Mouse (Mus musculus) bone marrow macrophage, adult 2 months (primary cell): Measurements from ENCODE around the gene Pecam1.

Experiments
- CTCF ChIP-seq: IDR thresholded peaks from 2 replicates; pipeline ENCODE4 v1.5.1; 2012; ENCODE audit warnings: low read depth, mild to moderate bottlenecking, low read length, moderate library complexity
- POLR2A ChIP-seq: IDR thresholded peaks from 2 replicates; pipeline ENCODE4 v1.6.1; 2012; ENCODE audit warnings: mild to moderate bottlenecking, low read depth, low read length, borderline replicate concordance

DNA sequence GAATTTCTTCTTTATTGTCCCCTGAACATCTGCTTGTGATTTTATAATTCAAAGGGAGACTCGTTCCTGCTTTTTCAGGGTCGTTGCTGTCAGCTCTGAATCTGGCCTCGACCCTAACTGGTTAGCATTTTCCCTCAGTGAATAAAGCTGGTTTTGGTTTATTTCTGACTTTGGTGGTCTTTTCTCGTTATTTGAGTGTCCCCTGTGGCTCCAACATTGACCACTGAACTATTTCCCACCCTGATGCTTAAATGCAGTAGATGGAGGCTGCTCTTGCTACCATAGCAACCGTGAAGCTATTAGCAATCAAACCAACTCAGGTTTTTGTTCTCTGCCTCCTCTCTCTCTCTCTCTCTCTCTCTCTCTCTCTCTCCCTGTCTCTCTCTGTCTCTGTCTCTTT, 22.5 kb downstream of the Pecam1 start:
- TF ChIP-seq POLR2A, result no peak
- TF ChIP-seq CTCF, result no peak
